Mouse (Mus musculus): ENCODE measurements around the gene Zfp26. TPM values are rescaled to one million over a fixed set of nuclear protein-coding genes. Genes with fewer than 3 reads are reported as not detected.

Zfp26 gene
- polyA plus RNA-seq, 1 experiment from 2014 or later = 34.6 TPM

- Histone ChIP-seq H3K4me3 (ENCODE audit: low read depth, low read length) (no peak overlapping the region), H3K9ac (replicated peaks; ENCODE audit: low read length) (no peak overlapping the region), H3K9me3 (replicated peaks; ENCODE audit: control insufficient read depth, low read length) (no peaks in the 10 kb centered on the region), H3K27me3 (ENCODE audit: control insufficient read depth, insufficient read depth, low read length) (no peaks in the 10 kb centered on the region), H3K4me2 (ENCODE audit: low read depth, low read length) (no peak overlapping the region), H3K27ac (replicated peaks; ENCODE audit: low read depth, low read length) (no peak overlapping the region), H3K4me1 (ENCODE audit: control insufficient read depth, insufficient read depth, low read length) (no peaks in the 10 kb centered on the region), H3K36me3 (replicated peaks; ENCODE audit: control insufficient read depth, insufficient read depth, low read depth, low read length) (peaks cover 2% of the 10 kb centered on the region; the same call in 1 of the 2 replicates)
- ATAC-seq (replicated peaks; ENCODE audit: insufficient number of reproducible peaks, low FRiP score, low TSS enrichment, low read depth) = no peak
- 87% methylated on average over 5 of the region's 5 CpGs for WGBS
- DNase-seq (ENCODE audit: low spot score) = no peak
Measured at GRCm38 (mm10) chr9:20479396-20479795, 19.4 kb upstream of the Zfp26 start.

- Histone ChIP-seq H3K9me3 (replicated peaks; ENCODE audit: control insufficient read depth, low read length) (no peaks in the 10 kb centered on the region), H3K27me3 (ENCODE audit: control insufficient read depth, insufficient read depth, low read length) (no peaks in the 10 kb centered on the region), H3K4me3 (ENCODE audit: low read depth, low read length) (no peak overlapping the region), H3K36me3 (replicated peaks; ENCODE audit: control insufficient read depth, insufficient read depth, low read depth, low read length) (peaks cover 8% of the 10 kb centered on the region), H3K4me2 (ENCODE audit: low read depth, low read length) (no peak overlapping the region), H3K27ac (replicated peaks; ENCODE audit: low read depth, low read length) (no peak overlapping the region), H3K4me1 (ENCODE audit: control insufficient read depth, insufficient read depth, low read length) (no peaks in the 10 kb centered on the region), H3K9ac (replicated peaks; ENCODE audit: low read length) (no peak overlapping the region)
- ATAC-seq (replicated peaks; ENCODE audit: insufficient number of reproducible peaks, low FRiP score, low TSS enrichment, low read depth) = no peak
- DNase-seq (ENCODE audit: low spot score) = no peak
- 90% methylated on average over 1 of the region's 1 CpGs for WGBS
Measured at GRCm38 (mm10) chr9:20476632-20477031, 16.7 kb upstream of the Zfp26 start.

DNA sequence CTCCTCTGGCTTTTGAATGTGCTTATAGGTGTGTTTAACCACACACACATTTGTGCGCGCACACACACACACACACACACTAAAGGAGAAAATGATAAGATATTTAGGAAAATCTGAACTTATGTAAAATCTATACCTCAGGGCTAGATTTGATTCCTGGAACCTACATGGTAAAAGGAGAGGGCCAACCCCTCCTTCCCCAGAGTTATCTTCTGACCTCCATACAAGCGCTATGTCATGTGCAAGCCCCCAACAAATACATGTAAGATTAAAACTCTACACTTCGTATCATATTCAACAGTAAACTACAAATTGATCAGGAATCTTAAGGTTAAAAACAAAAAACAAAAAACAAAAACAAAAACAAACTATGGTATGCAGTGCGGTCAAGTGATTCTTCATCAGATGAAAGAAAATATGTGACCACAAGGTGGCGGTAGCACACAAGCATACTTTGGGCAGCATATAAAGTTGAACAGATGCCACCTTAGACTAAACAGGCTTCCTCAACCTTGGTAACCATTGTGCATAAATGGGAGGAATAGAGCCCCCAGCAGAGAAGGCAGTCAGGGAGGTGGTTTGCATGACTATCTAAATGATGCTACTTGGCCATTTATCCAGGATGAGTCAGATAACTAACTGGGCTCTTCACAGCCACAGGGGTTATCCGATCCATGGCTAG, 6.9 kb upstream of the Zfp26 start:
- Histone ChIP-seq H3K27me3 (ENCODE audit: control insufficient read depth, insufficient read depth, low read length) (no peaks in the 10 kb centered on the region), H3K4me2 (ENCODE audit: low read depth, low read length) (no peak overlapping the region), H3K27ac (replicated peaks; ENCODE audit: low read depth, low read length) (no peak overlapping the region), H3K4me1 (ENCODE audit: control insufficient read depth, insufficient read depth, low read length) (no peaks in the 10 kb centered on the region), H3K36me3 (replicated peaks; ENCODE audit: control insufficient read depth, insufficient read depth, low read depth, low read length) (peaks cover 17% of the 10 kb centered on the region), H3K4me3 (ENCODE audit: low read depth, low read length) (no peak overlapping the region), H3K9ac (replicated peaks; ENCODE audit: low read length) (no peak overlapping the region), H3K9me3 (replicated peaks; ENCODE audit: control insufficient read depth, low read length) (no peaks in the 10 kb centered on the region)
- ATAC-seq (replicated peaks; ENCODE audit: insufficient number of reproducible peaks, low FRiP score, low TSS enrichment, low read depth) (0 out of 2 replicates have a peak, but pooled peaks have one; percentile 4), DNase-seq (ENCODE audit: low spot score) (peak; percentile 83)
- WGBS = 54% methylated on average over 7 of the region's 7 CpGs

GRCm38 (mm10) chr9:20453647-20454046, 6.3 kb downstream of the Zfp26 start:
- no peak overlapping the region for H3K4me2 ChIP-seq (ENCODE audit: low read depth, low read length)
- peaks cover 1% of the 10 kb centered on the region; the same call in 1 of the 2 replicates for H3K36me3 ChIP-seq (replicated peaks; ENCODE audit: control insufficient read depth, insufficient read depth, low read depth, low read length)
- WGBS = 95% methylated on average over 4 of the region's 4 CpGs
- H3K9ac ChIP-seq (replicated peaks; ENCODE audit: low read length) = no peak overlapping the region
- H3K4me3 ChIP-seq (ENCODE audit: low read depth, low read length) = no peak overlapping the region
- H3K9me3 ChIP-seq (replicated peaks; ENCODE audit: control insufficient read depth, low read length) = no peaks in the 10 kb centered on the region
- DNase-seq (ENCODE audit: low spot score) = no peak
- no peaks in the 10 kb centered on the region for H3K27me3 ChIP-seq (ENCODE audit: control insufficient read depth, insufficient read depth, low read length)
- H3K27ac ChIP-seq (replicated peaks; ENCODE audit: low read depth, low read length) = no peak overlapping the region
- H3K4me1 ChIP-seq (ENCODE audit: control insufficient read depth, insufficient read depth, low read length) = no peaks in the 10 kb centered on the region
- ATAC-seq (replicated peaks; ENCODE audit: insufficient number of reproducible peaks, low FRiP score, low TSS enrichment, low read depth) = no peak

DNA sequence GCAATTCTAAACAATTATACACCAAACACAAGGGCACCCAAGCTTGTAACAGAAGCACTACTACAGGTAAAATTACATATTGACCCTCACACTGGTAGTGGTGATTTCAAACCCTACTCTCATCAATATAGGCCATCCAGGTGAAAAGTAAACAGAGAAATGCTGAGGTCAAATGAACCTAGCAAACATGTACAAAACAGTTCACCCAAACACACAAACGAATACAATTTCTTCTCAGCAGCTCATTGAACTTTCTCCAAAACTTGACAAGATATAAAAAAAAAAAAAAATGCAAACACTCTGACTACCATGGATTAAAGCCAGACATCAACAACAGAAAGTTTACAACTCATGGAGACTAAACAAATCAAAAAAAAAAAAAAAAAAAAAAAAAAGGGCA, 8.5 kb downstream of the Zfp26 start:
- H3K9me3 ChIP-seq (replicated peaks; ENCODE audit: control insufficient read depth, low read length) = no peaks in the 10 kb centered on the region
- no peaks in the 10 kb centered on the region for H3K27me3 ChIP-seq (ENCODE audit: control insufficient read depth, insufficient read depth, low read length)
- H3K9ac ChIP-seq (replicated peaks; ENCODE audit: low read length) = no peak overlapping the region
- no peaks in the 10 kb centered on the region for H3K4me1 ChIP-seq (ENCODE audit: control insufficient read depth, insufficient read depth, low read length)
- WGBS = 91% methylated on average over 1 of the region's 1 CpGs
- H3K36me3 ChIP-seq (replicated peaks; ENCODE audit: control insufficient read depth, insufficient read depth, low read depth, low read length) = peaks cover 2% of the 10 kb centered on the region; the same call in 1 of the 2 replicates
- no peak overlapping the region for H3K4me2 ChIP-seq (ENCODE audit: low read depth, low read length)
- H3K27ac ChIP-seq (replicated peaks; ENCODE audit: low read depth, low read length) = no peak overlapping the region
- DNase-seq (ENCODE audit: low spot score) = no peak
- no peak overlapping the region for H3K4me3 ChIP-seq (ENCODE audit: low read depth, low read length)
- no peak for ATAC-seq (replicated peaks; ENCODE audit: insufficient number of reproducible peaks, low FRiP score, low TSS enrichment, low read depth)

DNA sequence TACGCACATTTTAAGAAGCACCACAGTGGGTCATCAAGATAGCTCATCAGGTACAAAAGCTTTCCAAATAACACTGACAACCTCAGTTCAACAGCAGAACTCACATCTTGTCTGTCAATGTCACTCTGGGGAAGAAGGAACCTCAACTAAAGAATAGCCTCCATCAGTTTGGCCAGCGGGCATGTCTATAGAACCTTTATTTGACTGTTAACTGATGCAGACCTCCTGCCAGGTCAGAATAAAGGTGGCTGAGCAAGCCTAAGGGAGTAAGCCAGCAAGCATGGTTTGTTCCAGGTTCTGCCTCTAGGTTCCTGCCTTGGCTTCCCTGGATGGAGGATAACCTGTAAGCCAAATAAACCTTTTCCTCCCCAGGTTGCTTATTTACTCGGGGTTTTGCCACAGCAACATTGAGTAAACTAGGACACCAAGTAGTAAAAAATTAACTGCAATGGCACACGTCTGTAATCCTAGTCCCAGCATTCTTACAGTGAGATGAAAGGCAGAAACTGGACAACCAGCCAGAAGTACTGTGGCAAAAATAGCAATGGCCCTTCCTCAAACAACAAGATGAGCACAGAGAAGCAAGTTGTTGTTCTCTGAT, 16.7 kb downstream of the Zfp26 start:
- Histone ChIP-seq H3K27me3 (ENCODE audit: control insufficient read depth, insufficient read depth, low read length) (no peaks in the 10 kb centered on the region), H3K27ac (replicated peaks; ENCODE audit: low read depth, low read length) (no peak overlapping the region), H3K4me3 (ENCODE audit: low read depth, low read length) (no peak overlapping the region), H3K9me3 (replicated peaks; ENCODE audit: control insufficient read depth, low read length) (no peaks in the 10 kb centered on the region; the same call in 1 of the 2 replicates), H3K9ac (replicated peaks; ENCODE audit: low read length) (no peak overlapping the region), H3K4me2 (ENCODE audit: low read depth, low read length) (no peak overlapping the region), H3K4me1 (ENCODE audit: control insufficient read depth, insufficient read depth, low read length) (no peaks in the 10 kb centered on the region), H3K36me3 (replicated peaks; ENCODE audit: control insufficient read depth, insufficient read depth, low read depth, low read length) (peaks cover 24% of the 10 kb centered on the region)
- DNase-seq (ENCODE audit: low spot score) (no peak), ATAC-seq (replicated peaks; ENCODE audit: insufficient number of reproducible peaks, low FRiP score, low TSS enrichment, low read depth) (no peak)
- WGBS = 87% methylated on average over 4 of the region's 4 CpGs

GRCm38 (mm10) chr9:20430004-20430403, 30.0 kb downstream of the Zfp26 start:
- no peak overlapping the region for H3K4me3 ChIP-seq (ENCODE audit: low read depth, low read length)
- no peak overlapping the region for H3K27ac ChIP-seq (replicated peaks; ENCODE audit: low read depth, low read length)
- WGBS = 82% methylated on average over 3 of the region's 3 CpGs
- no peaks in the 10 kb centered on the region for H3K4me1 ChIP-seq (ENCODE audit: control insufficient read depth, insufficient read depth, low read length)
- ATAC-seq (replicated peaks; ENCODE audit: insufficient number of reproducible peaks, low FRiP score, low TSS enrichment, low read depth) (no peak), DNase-seq (ENCODE audit: low spot score) (no peak)
- H3K9me3 ChIP-seq (replicated peaks; ENCODE audit: control insufficient read depth, low read length) = no peaks in the 10 kb centered on the region
- no peak overlapping the region for H3K4me2 ChIP-seq (ENCODE audit: low read depth, low read length)
- H3K27me3 ChIP-seq (ENCODE audit: control insufficient read depth, insufficient read depth, low read length) = no peaks in the 10 kb centered on the region
- no peak overlapping the region for H3K9ac ChIP-seq (replicated peaks; ENCODE audit: low read length)
- H3K36me3 ChIP-seq (replicated peaks; ENCODE audit: control insufficient read depth, insufficient read depth, low read depth, low read length) = no peaks in the 10 kb centered on the region; the same call in 1 of the 2 replicates

GRCm38 (mm10) chr9:20411460-20411859, 48.5 kb downstream of the Zfp26 start:
- Histone ChIP-seq H3K27ac (replicated peaks; ENCODE audit: low read depth, low read length) (no peak overlapping the region), H3K27me3 (ENCODE audit: control insufficient read depth, insufficient read depth, low read length) (no peaks in the 10 kb centered on the region), H3K4me2 (ENCODE audit: low read depth, low read length) (no peak overlapping the region), H3K4me1 (ENCODE audit: control insufficient read depth, insufficient read depth, low read length) (no peaks in the 10 kb centered on the region), H3K9me3 (replicated peaks; ENCODE audit: control insufficient read depth, low read length) (no peaks in the 10 kb centered on the region), H3K36me3 (replicated peaks; ENCODE audit: control insufficient read depth, insufficient read depth, low read depth, low read length) (no peaks in the 10 kb centered on the region), H3K9ac (replicated peaks; ENCODE audit: low read length) (no peak overlapping the region), H3K4me3 (ENCODE audit: low read depth, low read length) (no peak overlapping the region)
- no peak for ATAC-seq (replicated peaks; ENCODE audit: insufficient number of reproducible peaks, low FRiP score, low TSS enrichment, low read depth)
- 13% methylated on average over 1 of the region's 1 CpGs for WGBS
- DNase-seq (ENCODE audit: low spot score) = no peak

Data from embryonic facial prominence, embryonic 11.5 days (tissue).